Mouse (Mus musculus) adrenal gland, postnatal 25 days (tissue): ENCODE data around the gene Atp8b5. TPM values are rescaled to one million over a fixed set of nuclear protein-coding genes. Genes with fewer than 3 reads are reported as not detected.
A peak's percentile ranks its signal among the peaks of the same experiment; 100 is the strongest.

Source experiments
- DNase-seq: peaks from one replicate; pipeline ENCODE4 v3.0.0; 2021; ENCODE audit warnings: mixed read lengths
- long read RNA-seq: library from polyadenylated mRNA; stranded (forward); transcript quantifications from one replicate; pipeline ENCODE4 v2.0.0, GENCODE M21; 2021
- total RNA-seq: library from RNA; stranded (reverse); gene quantifications from 2 replicates; pipeline ENCODE4 v1.2.3, GENCODE M21; 2021

Gene Atp8b5
- 0.57 and 1.2 TPM in 2 replicates for total RNA-seq
- long read RNA-seq = 0 reads

- peak; percentile 84 for DNase-seq
These were observed at the start of gene Atp8b5 for GRCm38 (mm10) chr4:43266623-43267322. Gene Atp8b5 (plus strand): TSS chr4:43267159.

- DNase-seq = no peak
These were observed 49.0 kb upstream of the Atp8b5 start for GRCm38 (mm10) chr4:43217997-43218396.

GRCm38 (mm10) chr4:43231821-43232220 is 35.1 kb upstream of the Atp8b5 start:
- DNase-seq = no peak

GRCm38 (mm10) chr4:43232985-43233384 is 34.0 kb upstream of the Atp8b5 start:
- DNase-seq = no peak

GRCm38 (mm10) chr4:43233489-43233888 is 33.5 kb upstream of the Atp8b5 start:
- DNase-seq = no peak

GRCm38 (mm10) chr4:43236898-43237297 is 30.1 kb upstream of the Atp8b5 start:
- no peak for DNase-seq

GRCm38 (mm10) chr4:43240716-43241115 is 26.2 kb upstream of the Atp8b5 start:
- DNase-seq = no peak

GRCm38 (mm10) chr4:43244022-43244421 is 22.9 kb upstream of the Atp8b5 start:
- no peak for DNase-seq

GRCm38 (mm10) chr4:43245776-43246175 is 21.2 kb upstream of the Atp8b5 start:
- no peak for DNase-seq

GRCm38 (mm10) chr4:43248026-43248425 is 18.9 kb upstream of the Atp8b5 start:
- DNase-seq = no peak

GRCm38 (mm10) chr4:43248909-43249308 is 18.1 kb upstream of the Atp8b5 start:
- no peak for DNase-seq

GRCm38 (mm10) chr4:43251269-43251668 is 15.7 kb upstream of the Atp8b5 start:
- no peak for DNase-seq

GRCm38 (mm10) chr4:43257040-43257439 is 9.9 kb upstream of the Atp8b5 start:
- no peak for DNase-seq

- no peak for DNase-seq
These were observed 8.4 kb upstream of the Atp8b5 start for GRCm38 (mm10) chr4:43258556-43258955.

GRCm38 (mm10) chr4:43259435-43259834 is 7.5 kb upstream of the Atp8b5 start:
- no peak for DNase-seq

- DNase-seq = peak; percentile 10
These were observed 6.9 kb upstream of the Atp8b5 start for GRCm38 (mm10) chr4:43260096-43260495.

- no peak for DNase-seq
These were observed 4.1 kb upstream of the Atp8b5 start for GRCm38 (mm10) chr4:43262821-43263220.

- DNase-seq = no peak
These were observed 813 bp upstream of the Atp8b5 start for GRCm38 (mm10) chr4:43266146-43266545.

- no peak for DNase-seq
These were observed 332 bp downstream of the Atp8b5 start for GRCm38 (mm10) chr4:43267323-43267658.

GRCm38 (mm10) chr4:43285476-43285875 is 18.5 kb downstream of the Atp8b5 start:
- no peak for DNase-seq

GRCm38 (mm10) chr4:43287305-43287704 is 20.3 kb downstream of the Atp8b5 start:
- no peak for DNase-seq

GRCm38 (mm10) chr4:43294001-43294400 is 27.0 kb downstream of the Atp8b5 start:
- no peak for DNase-seq

GRCm38 (mm10) chr4:43309696-43310338 is 42.9 kb downstream of the Atp8b5 start:
- no peak for DNase-seq

- no peak for DNase-seq
These were observed 54.6 kb downstream of the Atp8b5 start for GRCm38 (mm10) chr4:43321536-43321935.
